Mouse (Mus musculus) brown adipose tissue, adult 24 weeks (tissue): ENCODE data around the gene Fadd. TPM values are rescaled to one million over a fixed set of nuclear protein-coding genes. Genes with fewer than 3 reads are reported as not detected.

Source experiments
- H3K27ac ChIP-seq: fragments of 200-500 bp; replicated peaks from 2 replicates; pipeline ENCODE4 v1.5.1; 2012; ENCODE audit warnings: low read depth, mild to moderate bottlenecking, low read length
- H3K4me1 ChIP-seq: fragments of 200-500 bp; 2 replicates; pipeline ENCODE4 v1.6.1; 2012; ENCODE audit warnings: low read length, mixed read lengths; ENCODE audit not compliant: control insufficient read depth, insufficient read depth, insufficient read length
- H3K4me3 ChIP-seq: fragments of 200-500 bp; 2 replicates; pipeline ENCODE4 v1.5.1; 2012; ENCODE audit warnings: low read depth, mild to moderate bottlenecking, low read length, moderate library complexity; ENCODE audit not compliant: insufficient read depth
- polyA plus RNA-seq: library from polyadenylated mRNA; stranded (reverse); fragments of >200 nt; gene quantifications from 2 replicates; pipeline ENCODE4 v1.2.4, GENCODE M21; 2012; ENCODE audit not compliant: missing spikeins, insufficient read depth, insufficient read length

Gene Fadd
- polyA plus RNA-seq, 1 experiment: 6.4 TPM

- H3K27ac ChIP-seq: no peak overlapping the region
- H3K4me1 ChIP-seq: no peaks in the 10 kb centered on the region
- no peak overlapping the region for H3K4me3 ChIP-seq
Measured at GRCm38 (mm10) chr7:144560594-144560993, 21.7 kb downstream of the Fadd start.

GRCm38 (mm10) chr7:144558552-144558951 lies 23.7 kb downstream of the Fadd start:
- Histone ChIP-seq H3K4me1 (peaks cover 2% of the 10 kb centered on the region; the same call in 1 of the 2 replicates), H3K4me3 (no peak overlapping the region), H3K27ac (no peak overlapping the region)

DNA sequence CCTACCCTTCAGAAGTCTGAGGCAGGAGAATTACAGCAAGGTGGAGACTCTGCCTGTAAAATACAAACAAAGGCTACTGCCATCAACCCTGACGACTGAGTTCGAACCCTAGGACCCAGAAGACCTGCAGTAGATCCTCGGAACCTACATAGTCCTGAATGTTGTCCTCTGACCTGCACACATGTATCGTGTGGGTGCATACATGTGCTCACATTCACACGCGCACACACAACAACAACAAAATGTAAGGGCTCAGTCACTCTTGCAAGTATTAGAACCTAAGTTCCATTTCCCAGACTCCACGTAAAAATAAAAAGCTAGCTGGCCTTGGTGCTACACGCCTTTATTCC lies 28.2 kb downstream of the Fadd start:
- Histone ChIP-seq H3K4me3 (peak overlapping the region; percentile 98), H3K27ac (peak overlapping the region; percentile 41)

GRCm38 (mm10) chr7:144553237-144554122 lies 28.8 kb downstream of the Fadd start, which contains the start of gene Ppfia1:
TSS of gene Ppfia1 (minus strand) at chr7:144553729.
- peak within 1 kb of the TSS; percentile 98 for H3K4me3 ChIP-seq
- H3K27ac ChIP-seq: peak within 1 kb of the TSS; percentile 41
- H3K4me1 ChIP-seq: peaks cover 6% of the 10 kb centered on the region; the same call in 1 of the 2 replicates

More for the DNA sequence above, 28.2 kb downstream of the Fadd start:
- H3K4me1 ChIP-seq: peaks cover 6% of the 10 kb centered on the region; the same call in 1 of the 2 replicates

DNA sequence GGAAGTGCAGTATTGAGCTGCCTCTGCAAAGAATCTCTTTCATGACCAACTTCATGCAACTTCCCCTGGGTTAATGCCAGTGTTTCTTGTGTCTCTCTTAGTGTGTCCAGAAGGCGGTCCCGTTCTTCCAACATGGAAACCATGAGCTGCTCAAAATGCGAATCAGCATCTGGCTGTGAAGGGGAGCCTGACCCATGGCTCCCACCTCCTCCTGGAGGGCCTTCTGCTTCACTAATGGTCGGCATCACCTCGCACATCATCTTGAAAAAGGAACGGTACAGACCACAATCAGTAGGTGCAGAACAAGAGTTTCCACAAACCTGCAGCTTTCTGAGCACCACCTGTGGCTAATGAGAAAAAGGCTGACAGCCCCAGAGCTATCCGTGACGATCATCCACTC lies 30.0 kb downstream of the Fadd start:
- peak overlapping the region; percentile 68; the same call in 1 of the 2 replicates for H3K4me3 ChIP-seq
- no peak overlapping the region for H3K27ac ChIP-seq
- peaks cover 6% of the 10 kb centered on the region; the same call in 1 of the 2 replicates for H3K4me1 ChIP-seq

- Histone ChIP-seq H3K27ac (no peak overlapping the region), H3K4me1 (peaks cover 6% of the 10 kb centered on the region; the same call in 1 of the 2 replicates), H3K4me3 (no peak overlapping the region)
Measured at GRCm38 (mm10) chr7:144550811-144551210, 31.5 kb downstream of the Fadd start.

GRCm38 (mm10) chr7:144549904-144550566 lies 32.2 kb downstream of the Fadd start:
- Histone ChIP-seq H3K4me1 (peaks cover 6% of the 10 kb centered on the region; the same call in 1 of the 2 replicates), H3K4me3 (no peak overlapping the region), H3K27ac (no peak overlapping the region)

DNA sequence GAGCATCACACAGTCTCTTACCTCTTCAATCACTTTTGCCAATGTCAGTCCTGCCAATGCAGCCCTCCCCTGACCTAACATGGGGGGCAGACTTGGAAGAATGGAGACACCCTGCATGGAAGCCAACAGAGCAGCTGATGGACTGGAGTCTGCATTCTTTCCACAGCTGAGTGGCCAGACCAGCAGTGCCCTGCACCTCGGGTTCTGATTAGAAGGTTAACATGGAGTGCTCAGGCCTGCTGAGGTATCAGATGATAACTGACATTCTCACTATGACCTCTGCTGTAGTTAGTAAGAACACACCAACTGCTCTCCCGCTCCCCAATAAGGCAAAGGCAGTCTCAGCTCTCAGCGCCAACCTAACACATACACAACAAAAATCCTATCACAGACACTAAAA lies 37.0 kb downstream of the Fadd start:
- Histone ChIP-seq H3K27ac (no peak overlapping the region), H3K4me3 (no peak overlapping the region), H3K4me1 (no peaks in the 10 kb centered on the region; the same call in 1 of the 2 replicates)

GRCm38 (mm10) chr7:144541351-144541750 lies 40.9 kb downstream of the Fadd start:
- Histone ChIP-seq H3K4me1 (peaks cover 5% of the 10 kb centered on the region; the same call in 1 of the 2 replicates), H3K4me3 (no peak overlapping the region), H3K27ac (no peak overlapping the region)

DNA sequence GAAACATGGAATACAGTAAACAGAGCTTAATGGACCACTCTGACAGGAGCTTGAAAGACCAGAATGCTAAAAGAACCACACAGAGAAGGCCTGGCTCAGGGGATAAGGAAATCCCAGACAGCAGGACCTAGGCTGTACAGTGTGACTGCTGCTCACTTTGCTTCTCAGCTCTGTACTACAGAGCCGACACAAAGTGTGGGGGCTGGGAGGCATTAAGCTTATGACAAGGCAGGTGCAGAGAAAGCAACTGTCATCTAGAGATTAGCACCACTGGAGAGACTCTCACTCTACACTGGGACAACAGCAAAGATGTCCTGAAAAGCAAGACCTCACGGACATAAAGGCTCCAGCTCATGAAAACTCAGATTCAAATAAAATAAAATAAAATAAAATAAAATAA lies 43.1 kb downstream of the Fadd start:
- Histone ChIP-seq H3K4me3 (no peak overlapping the region), H3K27ac (no peak overlapping the region), H3K4me1 (peaks cover 5% of the 10 kb centered on the region; the same call in 1 of the 2 replicates)

DNA sequence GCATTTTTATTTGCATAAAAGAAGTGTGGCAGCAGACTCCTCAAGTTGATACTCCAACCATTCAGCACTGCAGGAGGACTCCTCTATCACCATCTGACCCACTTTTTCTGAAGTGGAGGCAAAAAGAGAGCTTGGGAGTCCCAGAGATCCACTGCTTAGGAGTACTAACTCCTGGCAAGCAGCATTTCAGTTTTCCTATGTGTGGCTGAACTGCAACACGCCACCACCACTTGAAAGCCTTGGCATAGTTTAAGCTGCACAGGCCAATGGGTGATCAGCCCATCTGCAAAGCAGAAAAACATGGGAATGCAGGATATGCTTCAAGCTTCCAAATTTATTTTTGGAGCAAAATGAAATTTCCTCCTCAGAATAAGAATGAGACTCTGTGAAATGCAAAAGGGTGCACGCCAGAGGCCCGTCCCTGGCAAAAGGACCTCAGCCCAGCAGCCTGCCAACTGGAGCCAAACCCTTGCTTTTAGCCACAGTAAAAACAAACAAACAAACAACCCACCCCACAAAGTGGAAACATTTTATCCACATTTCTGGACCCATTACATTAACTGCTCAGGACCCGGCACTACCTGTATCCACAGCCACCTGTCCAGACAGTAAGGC lies 44.1 kb downstream of the Fadd start:
- no peak overlapping the region for H3K4me3 ChIP-seq
- peaks cover 5% of the 10 kb centered on the region; the same call in 1 of the 2 replicates for H3K4me1 ChIP-seq
- H3K27ac ChIP-seq: no peak overlapping the region

DNA sequence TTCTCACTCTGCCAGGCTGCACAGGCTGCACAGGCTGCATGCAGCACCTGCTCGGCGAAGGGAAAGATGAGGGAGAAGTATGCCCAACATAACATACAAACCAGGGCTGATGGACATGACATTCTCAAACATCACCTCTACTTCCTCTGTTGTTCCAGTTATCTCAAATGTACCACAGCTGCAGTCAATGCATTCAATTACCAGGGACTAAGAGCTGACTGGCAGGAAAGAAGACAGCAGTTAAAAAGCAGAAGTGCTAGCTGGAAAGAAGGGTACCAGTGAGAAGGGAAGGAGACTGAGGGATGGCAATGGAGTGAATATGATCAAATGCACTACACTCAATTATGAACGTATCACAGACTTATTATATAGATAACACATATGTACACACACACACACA lies 45.9 kb downstream of the Fadd start:
- Histone ChIP-seq H3K4me1 (peaks cover 9% of the 10 kb centered on the region; the same call in 1 of the 2 replicates), H3K27ac (no peak overlapping the region)

DNA sequence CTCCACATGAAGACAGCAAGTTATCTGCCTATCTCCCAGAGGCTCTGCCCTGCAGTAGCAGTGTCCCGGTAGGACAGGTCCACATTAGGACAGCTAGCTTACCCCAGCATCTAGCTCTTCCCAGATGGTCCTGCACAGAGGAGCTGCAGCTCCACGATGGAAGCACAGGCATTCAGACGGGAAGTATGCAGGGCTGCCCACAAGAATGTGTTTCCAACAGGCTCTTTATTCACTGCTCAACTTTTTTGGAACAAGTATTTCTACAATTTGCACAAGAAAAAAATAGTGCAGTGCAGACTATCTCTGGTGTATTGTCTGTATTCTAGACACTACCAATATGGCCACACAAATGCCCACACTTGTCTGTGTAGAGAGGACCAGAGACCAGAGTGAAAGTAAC lies 47.5 kb downstream of the Fadd start:
- peaks cover 9% of the 10 kb centered on the region; the same call in 1 of the 2 replicates for H3K4me1 ChIP-seq
- no peak overlapping the region for H3K4me3 ChIP-seq
- no peak overlapping the region for H3K27ac ChIP-seq

More for the DNA sequence above, 45.9 kb downstream of the Fadd start:
- no peak overlapping the region for H3K4me3 ChIP-seq

DNA sequence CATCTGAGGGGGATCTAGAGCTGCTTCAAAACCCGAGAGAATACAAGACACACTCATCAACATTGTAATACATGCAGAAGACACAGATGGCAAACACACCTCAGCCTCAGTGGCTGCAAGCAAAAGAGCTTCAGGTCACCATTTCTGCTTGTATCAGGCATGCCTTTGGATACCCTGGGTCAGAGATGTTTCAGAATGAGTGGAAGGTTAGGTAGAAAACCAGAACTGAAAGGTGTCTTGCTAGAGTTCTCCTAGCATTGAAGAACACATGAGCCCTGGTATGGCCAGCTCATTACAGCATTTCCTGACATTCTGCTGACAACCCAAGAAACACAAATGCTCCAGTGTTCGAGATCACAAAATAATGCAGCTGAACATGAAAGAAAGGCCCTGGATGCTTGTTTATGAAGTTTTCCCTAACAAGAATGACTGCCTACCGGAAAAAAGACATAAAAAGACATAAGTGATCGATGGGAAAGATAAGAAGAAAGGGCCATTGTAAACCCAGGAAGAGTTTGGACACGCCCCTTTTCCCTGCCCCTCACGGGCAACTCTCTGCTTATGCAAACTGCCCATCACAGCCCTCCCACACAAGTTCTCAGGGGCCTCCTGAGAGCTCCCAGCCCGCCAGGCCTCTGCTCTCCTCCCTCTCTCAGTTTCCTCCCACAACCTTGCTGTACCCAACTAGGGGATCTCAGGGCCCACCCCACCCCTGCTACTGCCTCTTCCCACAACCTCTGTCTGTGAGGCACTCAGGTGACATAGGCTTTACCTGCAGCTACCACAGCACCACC lies 50.5 kb downstream of the Fadd start:
- Histone ChIP-seq H3K27ac (no peak overlapping the region), H3K4me3 (no peak overlapping the region), H3K4me1 (peaks cover 8% of the 10 kb centered on the region; the same call in 1 of the 2 replicates)
